Mouse (Mus musculus): ENCODE results near the gene Fgf12. TPM values are rescaled to one million over a fixed set of nuclear protein-coding genes. Genes with fewer than 3 reads are reported as not detected.

Gene Fgf12
- not detected in 2 replicates for polyA plus RNA-seq (2011; ENCODE audit: insufficient read depth, insufficient read length, low read depth, missing spikeins)

GRCm38 (mm10) chr16:28752638-28753118 is at the start of gene Fgf12:
TSS of gene Fgf12 (minus strand) at chr16:28753068.
- Histone ChIP-seq H3K36me3 (ENCODE audit: control insufficient read depth, insufficient read depth, low read length, poor library complexity, severe bottlenecking) (no peaks in the 10 kb centered on the region), H3K27me3 (ENCODE audit: control insufficient read depth, insufficient read depth, low read length, poor library complexity, severe bottlenecking) (no peaks in the 10 kb centered on the region; the same call in 1 of the 2 replicates), H3K9ac (ENCODE audit: low read depth, poor library complexity, severe bottlenecking) (peak within 1 kb of the TSS; percentile 7), H3K9me3 (replicated peaks; ENCODE audit: control insufficient read depth, insufficient read depth, low read length, poor library complexity, severe bottlenecking) (no peaks in the 10 kb centered on the region), H3K27ac (ENCODE audit: insufficient read depth, low read length) (no peak within 1 kb of the TSS), H3K4me3 (ENCODE audit: low read depth, low read length) (peak within 1 kb of the TSS; percentile 67), H3K4me1 (ENCODE audit: control insufficient read depth, insufficient read depth, low read length) (no peaks in the 10 kb centered on the region)
- TF ChIP-seq CTCF (IDR thresholded peaks at IDR 0.05; ENCODE audit: low read depth, low read length) (no peak), EP300 (IDR thresholded peaks at IDR 0.05; ENCODE audit: insufficient read depth, low read depth, low read length) (no peak), POLR2A (IDR thresholded peaks at IDR 0.05; ENCODE audit: insufficient read depth, low read length) (no peak)

GRCm38 (mm10) chr16:28793115-28793514 is 40.2 kb upstream of the Fgf12 start:
- H3K36me3 ChIP-seq (ENCODE audit: control insufficient read depth, insufficient read depth, low read length, poor library complexity, severe bottlenecking), result no peaks in the 10 kb centered on the region
- no peaks in the 10 kb centered on the region for H3K27me3 ChIP-seq (ENCODE audit: control insufficient read depth, insufficient read depth, low read length, poor library complexity, severe bottlenecking)
- no peaks in the 10 kb centered on the region for H3K9me3 ChIP-seq (replicated peaks; ENCODE audit: control insufficient read depth, insufficient read depth, low read length, poor library complexity, severe bottlenecking)
- no peaks in the 10 kb centered on the region for H3K4me1 ChIP-seq (ENCODE audit: control insufficient read depth, insufficient read depth, low read length)
- H3K27ac ChIP-seq (ENCODE audit: insufficient read depth, low read length), result no peak overlapping the region
- TF ChIP-seq CTCF (IDR thresholded peaks at IDR 0.05; ENCODE audit: low read depth, low read length) (peak; percentile 66), POLR2A (IDR thresholded peaks at IDR 0.05; ENCODE audit: insufficient read depth, low read length) (no peak)
- H3K9ac ChIP-seq (ENCODE audit: low read depth, poor library complexity, severe bottlenecking), result no peak overlapping the region
- H3K4me3 ChIP-seq (ENCODE audit: low read depth, low read length), result no peak overlapping the region

GRCm38 (mm10) chr16:28770276-28770675 is 17.4 kb upstream of the Fgf12 start:
- H3K36me3 ChIP-seq (ENCODE audit: control insufficient read depth, insufficient read depth, low read length, poor library complexity, severe bottlenecking), result no peaks in the 10 kb centered on the region
- H3K9ac ChIP-seq (ENCODE audit: low read depth, poor library complexity, severe bottlenecking), result no peak overlapping the region
- TF ChIP-seq EP300 (IDR thresholded peaks at IDR 0.05; ENCODE audit: insufficient read depth, low read depth, low read length), result no peak
- peak; percentile 22 for TF ChIP-seq CTCF (IDR thresholded peaks at IDR 0.05; ENCODE audit: low read depth, low read length)
- H3K4me3 ChIP-seq (ENCODE audit: low read depth, low read length), result no peak overlapping the region
- no peaks in the 10 kb centered on the region for H3K27me3 ChIP-seq (ENCODE audit: control insufficient read depth, insufficient read depth, low read length, poor library complexity, severe bottlenecking)
- no peak overlapping the region for H3K27ac ChIP-seq (ENCODE audit: insufficient read depth, low read length)
- H3K4me1 ChIP-seq (ENCODE audit: control insufficient read depth, insufficient read depth, low read length), result no peaks in the 10 kb centered on the region
- H3K9me3 ChIP-seq (replicated peaks; ENCODE audit: control insufficient read depth, insufficient read depth, low read length, poor library complexity, severe bottlenecking), result no peaks in the 10 kb centered on the region

- H3K27me3 ChIP-seq (ENCODE audit: control insufficient read depth, insufficient read depth, low read length, poor library complexity, severe bottlenecking), result no peaks in the 10 kb centered on the region
- H3K27ac ChIP-seq (ENCODE audit: insufficient read depth, low read length), result no peak overlapping the region
- H3K4me3 ChIP-seq (ENCODE audit: low read depth, low read length), result no peak overlapping the region
- H3K9ac ChIP-seq (ENCODE audit: low read depth, poor library complexity, severe bottlenecking), result no peak overlapping the region
- TF ChIP-seq POLR2A (IDR thresholded peaks at IDR 0.05; ENCODE audit: insufficient read depth, low read length), result no peak
- TF ChIP-seq CTCF (IDR thresholded peaks at IDR 0.05; ENCODE audit: low read depth, low read length), result no peak
- no peak for TF ChIP-seq EP300 (IDR thresholded peaks at IDR 0.05; ENCODE audit: insufficient read depth, low read depth, low read length)
- no peaks in the 10 kb centered on the region for H3K4me1 ChIP-seq (ENCODE audit: control insufficient read depth, insufficient read depth, low read length)
- no peaks in the 10 kb centered on the region for H3K36me3 ChIP-seq (ENCODE audit: control insufficient read depth, insufficient read depth, low read length, poor library complexity, severe bottlenecking)
- H3K9me3 ChIP-seq (replicated peaks; ENCODE audit: control insufficient read depth, insufficient read depth, low read length, poor library complexity, severe bottlenecking), result no peaks in the 10 kb centered on the region
Observed at GRCm38 (mm10) chr16:28761417-28761976, 8.6 kb upstream of the Fgf12 start.

GRCm38 (mm10) chr16:28753124-28753917 is 453 bp upstream of the Fgf12 start:
- Histone ChIP-seq H3K36me3 (ENCODE audit: control insufficient read depth, insufficient read depth, low read length, poor library complexity, severe bottlenecking) (no peaks in the 10 kb centered on the region), H3K27me3 (ENCODE audit: control insufficient read depth, insufficient read depth, low read length, poor library complexity, severe bottlenecking) (no peaks in the 10 kb centered on the region; the same call in 1 of the 2 replicates), H3K27ac (ENCODE audit: insufficient read depth, low read length) (no peak overlapping the region), H3K9ac (ENCODE audit: low read depth, poor library complexity, severe bottlenecking) (peak overlapping the region; percentile 7), H3K4me1 (ENCODE audit: control insufficient read depth, insufficient read depth, low read length) (no peaks in the 10 kb centered on the region), H3K4me3 (ENCODE audit: low read depth, low read length) (peak overlapping the region; percentile 67), H3K9me3 (replicated peaks; ENCODE audit: control insufficient read depth, insufficient read depth, low read length, poor library complexity, severe bottlenecking) (no peaks in the 10 kb centered on the region)
- TF ChIP-seq POLR2A (IDR thresholded peaks at IDR 0.05; ENCODE audit: insufficient read depth, low read length) (no peak), EP300 (IDR thresholded peaks at IDR 0.05; ENCODE audit: insufficient read depth, low read depth, low read length) (no peak), CTCF (IDR thresholded peaks at IDR 0.05; ENCODE audit: low read depth, low read length) (no peak)

GRCm38 (mm10) chr16:28734461-28734860 is 18.4 kb downstream of the Fgf12 start:
- Histone ChIP-seq H3K9me3 (replicated peaks; ENCODE audit: control insufficient read depth, insufficient read depth, low read length, poor library complexity, severe bottlenecking) (no peaks in the 10 kb centered on the region), H3K4me3 (ENCODE audit: low read depth, low read length) (no peak overlapping the region), H3K4me1 (ENCODE audit: control insufficient read depth, insufficient read depth, low read length) (no peaks in the 10 kb centered on the region), H3K36me3 (ENCODE audit: control insufficient read depth, insufficient read depth, low read length, poor library complexity, severe bottlenecking) (no peaks in the 10 kb centered on the region), H3K27me3 (ENCODE audit: control insufficient read depth, insufficient read depth, low read length, poor library complexity, severe bottlenecking) (no peaks in the 10 kb centered on the region), H3K27ac (ENCODE audit: insufficient read depth, low read length) (no peak overlapping the region), H3K9ac (ENCODE audit: low read depth, poor library complexity, severe bottlenecking) (no peak overlapping the region)
- TF ChIP-seq EP300 (IDR thresholded peaks at IDR 0.05; ENCODE audit: insufficient read depth, low read depth, low read length) (no peak), POLR2A (IDR thresholded peaks at IDR 0.05; ENCODE audit: insufficient read depth, low read length) (no peak), CTCF (IDR thresholded peaks at IDR 0.05; ENCODE audit: low read depth, low read length) (no peak)

Measured in ES-Bruce4 (cell line).